Mouse (Mus musculus): ENCODE measurements at regions not wholly inside any gene's neighbourhood (a gene's known extent, or its start where the extent isn't known, plus 50 kb on each side); places are given as distances from the start of the nearest gene placed in this dataset.

DNA sequence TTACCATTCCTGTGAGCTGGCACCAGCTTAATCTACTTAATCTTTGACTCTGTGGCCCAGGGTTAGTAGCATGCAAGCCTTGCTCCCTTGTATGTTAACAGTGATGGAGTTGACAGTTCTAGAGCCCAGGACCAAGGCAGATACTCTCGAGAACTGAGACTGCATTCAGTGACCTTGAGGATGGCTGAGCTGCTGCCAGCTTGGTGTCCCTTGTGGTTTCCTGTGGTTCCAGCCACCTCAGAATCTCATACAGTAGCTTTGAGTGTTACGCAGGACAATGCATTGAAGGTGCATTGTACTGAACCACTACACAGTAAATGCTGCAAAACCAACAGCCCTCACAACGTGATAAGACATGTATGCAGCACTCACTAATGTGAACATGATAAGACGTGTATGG lies 90.6 kb downstream of the Zfp706 start:
- DNase-seq: no peak

DNA sequence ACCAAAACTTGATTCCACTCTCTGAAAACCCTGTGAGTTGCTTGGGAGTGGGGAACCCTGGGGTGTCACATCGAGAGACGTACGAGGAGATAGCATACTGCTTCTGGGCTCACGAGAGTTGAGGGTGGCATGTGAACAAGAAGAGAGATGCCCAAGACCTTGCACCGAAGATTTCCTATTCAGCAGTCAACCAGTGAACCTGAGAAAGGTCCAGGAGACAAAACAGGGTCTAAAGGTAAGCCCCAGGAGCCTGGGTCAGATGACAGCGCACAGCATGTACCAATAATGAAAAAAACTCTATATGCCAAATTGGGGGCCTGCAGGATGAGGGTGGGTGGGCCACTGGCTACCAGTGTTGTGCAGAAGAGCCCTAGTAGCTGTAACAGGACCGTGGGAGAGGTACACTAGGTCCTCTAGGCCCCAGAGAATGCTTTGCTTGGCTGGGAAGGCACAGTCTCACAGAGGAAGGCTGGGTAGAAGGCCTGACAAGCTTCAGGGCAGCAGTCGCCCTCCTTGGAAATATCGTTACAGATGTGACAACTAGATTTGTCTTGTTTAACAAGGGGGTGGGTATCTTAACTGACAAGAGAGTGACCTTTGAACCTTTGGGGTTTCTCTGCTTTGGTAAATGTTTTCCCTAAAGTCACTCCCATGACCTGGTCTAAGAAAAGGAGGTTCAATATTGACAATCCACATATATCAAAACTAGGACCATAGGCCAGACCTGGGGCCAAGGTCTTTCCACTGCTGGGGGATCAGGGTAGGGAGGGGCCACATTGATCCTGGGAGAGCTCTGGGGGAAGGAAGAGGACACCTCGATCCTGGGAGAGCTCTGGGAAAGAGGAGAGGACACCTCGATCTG lies 93.1 kb downstream of the Zfp706 start:
- DNase-seq: no peak

DNA sequence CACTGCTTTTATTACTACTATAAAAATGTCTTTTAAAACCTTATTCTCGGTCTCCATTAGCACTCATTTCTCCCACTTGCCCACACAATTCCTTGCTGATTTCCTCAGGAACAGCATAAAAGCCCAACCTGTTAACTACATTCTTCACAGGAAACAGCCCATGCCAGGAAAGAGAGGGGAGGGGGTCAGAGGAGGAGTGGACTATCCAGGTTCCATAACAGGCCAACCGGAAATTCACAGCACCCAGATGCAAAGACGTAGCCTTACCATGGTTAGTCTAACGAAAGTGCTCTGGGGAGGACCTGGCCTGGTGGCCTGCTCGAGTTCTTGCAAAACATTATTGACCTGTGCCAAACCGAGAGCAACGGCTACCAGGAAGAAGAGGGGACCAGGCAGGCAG lies 94.3 kb downstream of the Zfp706 start:
- no peak for DNase-seq

DNA sequence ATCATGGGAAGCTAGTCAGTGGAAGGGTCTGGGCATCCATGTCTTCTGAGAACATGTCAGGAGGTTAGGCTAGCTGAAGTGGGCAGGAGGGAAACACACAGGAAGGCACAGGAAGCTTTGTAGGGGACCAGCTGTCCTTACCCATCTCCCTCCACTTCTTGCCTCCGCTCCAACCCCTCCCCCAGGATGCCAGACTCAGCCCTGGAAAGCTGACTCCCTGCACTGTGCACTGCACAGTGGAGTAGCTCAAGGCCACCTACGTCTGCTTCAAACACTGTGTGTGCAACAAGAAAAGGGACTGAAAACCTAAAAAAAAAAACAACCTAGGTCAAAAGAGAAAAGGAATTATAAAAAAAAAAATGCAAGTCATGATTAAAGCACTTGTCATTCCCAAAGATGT lies 97.3 kb downstream of the Zfp706 start:
- peak; percentile 62 for DNase-seq

DNA sequence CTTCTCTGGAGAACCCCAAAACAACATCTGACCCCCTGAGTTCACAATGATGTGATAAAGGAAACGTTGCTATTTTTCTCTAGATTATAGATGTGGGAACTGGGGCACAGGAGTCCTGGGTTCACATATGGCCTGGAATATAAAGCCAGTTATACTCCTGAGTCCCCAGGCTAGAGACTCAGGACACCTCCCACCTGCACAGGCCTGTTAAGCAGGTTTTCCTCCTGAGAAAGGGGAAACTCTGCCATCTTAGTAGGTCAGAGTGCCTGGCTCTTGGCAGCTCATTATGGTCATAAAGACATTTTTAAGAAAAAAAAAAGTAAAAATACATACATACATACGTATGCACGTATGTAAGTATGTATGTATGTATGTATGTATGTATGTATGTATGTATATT lies 98.1 kb downstream of the Zfp706 start:
- no peak for DNase-seq

DNA sequence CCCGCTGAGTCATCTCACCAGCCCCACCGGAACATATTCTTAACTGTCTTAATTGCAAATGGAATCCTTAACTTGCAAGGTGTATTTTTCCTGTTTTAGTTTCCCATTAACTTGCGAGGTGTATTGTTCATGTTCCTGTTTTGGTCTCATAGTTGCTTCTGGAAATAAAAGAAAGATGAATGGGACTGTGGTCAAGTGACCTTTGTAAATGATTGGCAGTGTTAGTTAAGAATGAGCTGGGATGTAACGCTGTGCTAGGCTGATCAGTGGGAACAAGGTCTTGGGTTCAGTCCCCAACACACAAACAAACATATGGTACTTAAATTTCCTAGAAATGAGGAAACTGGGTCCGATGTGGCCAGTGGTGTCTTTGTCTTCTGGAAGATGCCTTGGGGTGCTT lies 100.8 kb downstream of the Zfp706 start:
- no peak for DNase-seq

GRCm38 (mm10) chr15:36906052-36906451 lies 101.5 kb downstream of the Zfp706 start:
- no peak for DNase-seq

- no peak for DNase-seq
Observed at GRCm38 (mm10) chr15:36903922-36904321, 103.7 kb downstream of the Zfp706 start.

- DNase-seq: no peak
Observed at GRCm38 (mm10) chr15:36903309-36903708, 104.3 kb downstream of the Zfp706 start.

DNA sequence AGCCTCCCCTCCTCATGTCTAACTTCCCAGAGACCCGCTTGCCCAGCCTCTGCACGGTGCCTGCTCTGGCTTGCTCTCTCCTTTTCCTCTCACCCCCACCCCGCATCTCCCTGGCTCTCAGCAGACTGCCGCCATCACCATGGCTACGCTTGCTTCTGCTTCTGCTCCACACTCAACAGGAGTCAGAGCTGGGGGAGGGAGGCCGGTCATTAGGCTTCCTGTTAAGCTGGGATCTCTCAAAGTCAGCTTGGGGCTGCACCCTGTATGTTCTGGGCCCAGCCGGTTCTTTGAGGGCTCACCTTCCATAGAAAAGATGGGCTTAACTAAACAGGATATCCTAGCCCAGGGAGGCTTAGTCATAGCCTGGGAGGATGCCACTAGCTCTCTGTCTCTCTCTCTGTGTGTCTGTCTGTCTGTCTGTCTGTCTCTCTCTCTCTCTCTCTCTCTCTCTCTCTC lies 105.7 kb downstream of the Zfp706 start:
- peak; percentile 44 for DNase-seq

- no peak for DNase-seq
Observed at GRCm38 (mm10) chr15:36901350-36901749, 106.2 kb downstream of the Zfp706 start.

- DNase-seq: no peak
Observed at GRCm38 (mm10) chr15:36900940-36901339, 106.6 kb downstream of the Zfp706 start.

GRCm38 (mm10) chr15:36899882-36900281 lies 107.7 kb downstream of the Zfp706 start:
- no peak for DNase-seq

DNA sequence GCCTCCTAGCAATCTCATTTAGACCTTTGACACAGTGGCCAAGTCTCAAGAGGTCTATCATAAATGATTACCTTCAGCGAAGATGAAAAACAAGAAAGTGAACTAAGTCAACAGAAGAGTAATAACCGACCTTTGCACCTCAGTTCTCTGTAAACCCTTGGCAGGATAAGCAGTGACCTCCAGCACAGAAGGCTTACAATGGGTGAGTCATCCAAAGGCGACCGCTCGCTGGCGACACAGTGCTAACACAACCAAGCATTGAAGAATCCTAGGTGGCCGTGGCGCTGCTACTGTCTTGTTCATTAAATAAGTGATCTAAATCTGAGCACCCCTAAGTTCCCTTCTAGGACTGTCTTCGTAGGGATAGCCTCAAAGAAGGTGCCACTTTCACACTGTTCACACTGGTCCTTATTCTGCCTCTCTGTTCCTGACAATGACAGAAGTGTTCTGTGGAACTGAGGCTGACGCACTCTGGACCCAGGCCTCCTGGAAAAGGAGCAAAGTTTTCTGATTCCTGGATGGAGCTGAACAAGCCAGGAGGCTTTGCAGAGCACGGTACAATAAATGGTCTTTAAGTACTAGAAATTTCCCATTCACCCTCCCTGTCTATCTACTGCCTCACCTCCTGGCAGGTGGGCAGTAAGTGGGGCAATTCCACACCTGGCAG lies 108.6 kb downstream of the Zfp706 start:
- DNase-seq: peak; percentile 63

GRCm38 (mm10) chr15:36898326-36898725 lies 109.2 kb downstream of the Zfp706 start:
- no peak for DNase-seq

- no peak for DNase-seq
Observed at GRCm38 (mm10) chr15:36896265-36896664, 111.3 kb downstream of the Zfp706 start.

DNA sequence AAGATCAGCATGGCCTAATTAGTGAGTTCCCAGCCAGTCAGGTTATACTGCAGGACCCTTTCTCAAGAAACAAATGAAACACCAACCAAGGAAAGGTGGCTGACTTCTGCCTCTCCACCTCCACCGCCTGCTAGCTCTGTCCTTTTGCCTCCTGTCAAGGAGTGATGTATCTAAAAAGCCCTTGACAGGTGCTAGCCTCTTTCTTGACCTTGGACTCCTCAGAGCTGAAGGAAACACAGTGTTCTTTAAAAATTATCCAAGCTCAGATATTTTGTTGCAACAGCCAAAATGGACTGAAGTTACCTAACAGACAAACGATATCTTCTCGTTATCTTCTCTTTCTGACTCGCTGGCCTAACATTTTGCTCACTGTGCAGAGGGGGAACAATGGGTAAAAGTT lies 112.5 kb downstream of the Zfp706 start:
- DNase-seq: no peak

DNA sequence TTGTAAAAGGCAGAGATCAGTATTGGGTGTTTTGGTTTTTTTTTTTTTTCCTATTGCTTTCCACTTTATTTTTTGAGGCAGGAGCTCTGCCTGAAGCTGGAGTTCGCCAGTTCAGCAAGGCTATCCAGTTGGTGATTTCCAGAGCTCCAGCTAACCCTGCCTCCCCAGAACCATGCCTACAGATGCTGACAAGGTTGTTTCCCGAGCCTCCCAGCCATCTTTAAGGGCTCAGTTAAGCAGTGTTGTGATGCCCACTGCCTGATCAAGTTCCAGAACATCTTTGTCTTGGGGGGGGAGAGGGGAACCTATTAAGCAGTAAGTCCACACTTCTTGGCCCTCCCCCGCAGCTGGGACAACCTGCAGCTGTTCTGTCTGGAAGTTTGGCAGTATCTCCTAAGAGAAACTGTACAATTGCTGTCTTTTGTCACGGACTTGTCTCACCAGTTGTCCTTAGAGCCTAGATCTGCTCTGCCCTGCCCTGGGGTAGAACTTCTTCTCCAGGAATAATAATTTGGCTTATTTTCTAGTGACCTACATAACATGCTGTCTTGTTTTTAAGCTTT lies 114.1 kb downstream of the Zfp706 start:
- no peak for DNase-seq

DNA sequence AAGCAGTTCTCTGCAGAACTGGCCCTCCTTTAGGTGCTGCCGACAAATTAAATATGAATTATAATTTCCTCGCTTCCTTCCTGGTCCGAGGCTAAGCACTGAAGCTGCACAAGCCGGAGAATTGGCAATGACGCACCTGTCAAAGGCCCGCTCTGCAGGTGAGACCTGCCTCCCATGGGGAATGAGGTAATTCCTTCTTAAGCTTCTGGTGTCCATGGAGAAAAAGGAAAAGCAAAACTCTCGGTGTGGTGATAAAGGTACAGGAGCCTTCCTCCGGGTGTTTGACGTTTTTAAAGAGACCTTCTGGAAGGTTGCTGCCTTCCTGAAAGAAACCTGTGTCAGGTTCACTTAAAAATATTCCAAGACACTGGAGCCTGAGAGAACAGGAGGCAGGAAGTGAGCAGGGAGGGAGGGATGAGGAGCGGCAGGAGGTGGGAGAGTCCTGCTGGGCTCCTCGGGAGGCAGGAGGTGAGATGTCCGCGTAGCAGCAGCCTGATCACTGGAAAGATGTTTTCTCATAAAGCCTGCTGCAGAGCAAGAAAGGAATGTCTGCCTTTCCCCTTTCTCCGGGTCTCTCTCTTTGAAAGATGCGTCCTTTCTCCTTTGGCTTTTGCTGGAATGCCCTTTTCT lies 114.9 kb downstream of the Zfp706 start:
- no peak for DNase-seq

DNA sequence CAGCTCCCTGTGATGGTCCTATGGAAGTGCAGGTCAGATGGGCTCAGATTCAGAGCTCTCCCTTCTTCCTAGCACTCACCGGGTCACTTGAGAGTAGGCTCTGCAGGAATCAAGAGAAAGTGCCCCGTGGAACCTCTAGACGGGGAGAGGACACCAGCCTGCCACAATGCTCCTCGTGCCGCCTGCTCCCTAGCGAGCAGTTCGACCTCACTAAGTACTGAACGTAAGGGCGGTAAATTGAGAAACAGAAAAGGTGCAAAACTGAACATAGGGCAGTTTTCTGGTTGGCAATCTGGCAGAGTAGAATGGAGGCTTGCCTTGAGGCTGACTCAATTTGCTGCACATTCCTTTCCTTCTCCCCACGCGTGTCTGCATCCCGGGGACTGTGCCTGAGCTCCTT lies 115.7 kb downstream of the Zfp706 start:
- no peak for DNase-seq

DNA sequence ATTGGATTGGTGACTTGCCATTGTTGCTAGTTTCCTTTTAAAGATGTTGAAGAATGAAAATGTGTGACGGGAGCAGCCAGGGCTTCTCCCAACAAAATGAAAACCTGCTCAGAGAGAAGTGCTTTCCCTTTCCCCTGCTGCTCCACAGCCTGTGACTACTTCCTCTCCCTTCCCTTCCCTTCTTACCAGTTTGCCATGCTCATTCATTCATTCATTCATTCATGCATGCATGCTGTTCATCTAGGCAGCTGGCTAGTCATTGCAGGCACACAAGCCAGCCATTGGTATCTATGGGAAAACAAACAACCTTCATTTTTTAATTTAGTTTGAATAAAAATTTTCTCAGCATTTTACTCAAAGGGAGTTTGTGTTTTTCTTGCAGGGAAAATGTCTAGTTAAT lies 116.3 kb downstream of the Zfp706 start:
- DNase-seq: no peak

- DNase-seq: no peak
Observed at GRCm38 (mm10) chr15:36889072-36889471, 118.5 kb downstream of the Zfp706 start.
